Mouse (Mus musculus) induced T-regulatory cell, adult 2 months (primary cell): ENCODE measurements at regions not wholly inside any gene's neighbourhood (a gene's known extent, or its start where the extent isn't known, plus 50 kb on each side); places are given as distances from the start of the nearest gene placed in this dataset.

ENCODE experiments used
- DNase-seq: peaks from one replicate; pipeline ENCODE4 v3.0.0-alpha.2; 2012; ENCODE audit warnings: low read depth

DNA sequence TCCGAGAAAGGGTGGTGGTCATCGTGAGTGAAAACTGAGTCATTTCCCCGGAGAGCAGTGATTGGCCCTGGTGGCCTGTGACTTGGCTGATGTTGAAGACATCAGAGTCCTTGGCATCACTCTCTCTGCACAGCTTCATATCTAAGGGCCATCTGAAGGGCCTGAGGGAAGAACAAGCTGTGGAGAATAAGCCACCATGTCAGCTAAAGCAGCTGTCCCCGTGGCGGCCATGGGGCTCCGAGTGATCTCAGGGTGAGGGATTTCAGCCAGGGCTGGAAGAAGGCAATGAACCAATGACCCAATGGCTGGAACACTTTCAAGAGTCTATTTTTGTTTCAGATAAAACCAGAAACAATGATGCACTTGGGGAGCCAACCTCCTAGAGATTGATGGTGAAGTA is 62.2 kb downstream of the Ttc32 start:
- no peak for DNase-seq

DNA sequence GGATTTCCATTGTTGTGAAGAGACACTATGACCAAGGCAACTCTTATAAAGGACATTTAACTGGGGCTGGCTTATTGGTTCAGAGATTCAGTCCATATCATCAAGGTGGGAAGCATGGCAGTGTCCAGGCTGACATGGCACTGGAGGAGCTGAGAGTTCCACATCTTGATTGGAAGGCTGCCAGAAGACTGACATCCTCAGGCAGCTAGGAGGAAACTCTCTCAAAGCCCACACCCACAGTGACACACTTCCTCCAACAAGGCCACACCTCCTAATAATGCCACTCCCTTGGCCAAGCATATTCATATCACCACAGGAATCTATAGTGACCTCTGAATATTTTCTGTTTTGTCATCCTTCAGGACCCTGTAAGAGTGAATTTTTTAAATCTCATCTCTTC is 65.3 kb downstream of the Ttc32 start:
- no peak for DNase-seq

DNA sequence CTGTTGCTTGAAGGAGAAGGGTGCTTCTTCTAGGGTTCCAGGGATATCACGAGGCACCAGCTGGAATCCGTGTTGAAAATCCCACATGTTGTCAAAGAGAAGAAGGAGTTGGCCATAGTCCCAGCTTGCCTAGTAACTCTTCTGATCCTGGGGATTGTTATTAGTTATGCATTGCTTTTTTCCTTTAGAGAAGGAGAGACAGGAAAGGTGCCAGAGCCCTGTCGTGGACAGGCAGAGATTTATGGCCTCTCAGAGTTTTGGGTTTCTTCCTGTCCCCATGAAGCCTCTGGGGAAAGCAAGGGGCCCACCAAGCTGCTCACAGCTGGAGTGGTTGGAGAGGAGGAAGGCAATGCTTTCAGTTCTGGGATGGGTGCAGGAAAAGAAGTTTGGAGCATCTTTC is 76.6 kb downstream of the Ttc32 start:
- no peak for DNase-seq

DNA sequence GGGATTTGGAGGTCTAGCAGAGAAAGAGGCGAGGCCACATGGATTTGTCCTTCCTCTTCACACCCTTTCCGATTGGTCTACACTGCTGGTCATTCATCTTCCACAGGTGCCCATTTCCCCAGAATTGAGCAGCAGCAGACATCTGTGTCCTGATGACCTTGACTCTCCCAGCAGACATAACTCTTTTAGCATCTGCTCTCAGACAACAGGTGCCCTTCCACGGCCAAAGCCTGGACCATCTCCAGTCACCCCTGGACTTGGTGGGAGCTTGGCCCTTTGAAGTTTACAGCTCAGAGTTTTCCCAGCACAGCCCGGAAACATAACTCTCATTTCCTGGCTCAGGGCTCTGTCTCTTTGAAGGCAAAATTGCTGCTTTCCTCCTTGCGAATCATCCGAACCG is 80.0 kb downstream of the Ttc32 start:
- DNase-seq, result no peak

DNA sequence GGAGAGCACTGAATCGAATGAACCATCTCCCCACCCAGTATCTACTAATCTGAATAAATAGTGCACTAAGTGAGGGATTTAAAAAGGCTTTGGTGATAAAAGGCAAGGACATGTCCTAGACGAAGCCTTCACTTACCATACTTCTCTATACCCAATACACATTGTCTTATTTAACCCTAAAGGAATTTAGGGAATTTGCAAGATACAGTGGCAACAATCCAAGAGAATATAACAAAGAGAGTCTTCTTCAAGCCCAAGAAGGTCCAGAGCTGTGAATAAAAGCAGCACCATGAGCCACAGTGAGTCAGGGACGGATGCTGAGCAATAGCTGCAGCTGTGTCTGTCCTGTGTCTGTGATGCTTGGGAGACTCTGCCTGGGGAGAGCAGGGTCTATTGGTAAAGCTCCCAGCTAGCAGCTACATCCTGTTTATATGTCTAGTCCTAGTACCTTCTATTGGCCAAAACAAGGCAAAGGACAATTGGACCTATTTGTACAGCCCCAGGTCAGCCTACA is 82.4 kb downstream of the Ttc32 start:
- DNase-seq, result no peak

DNA sequence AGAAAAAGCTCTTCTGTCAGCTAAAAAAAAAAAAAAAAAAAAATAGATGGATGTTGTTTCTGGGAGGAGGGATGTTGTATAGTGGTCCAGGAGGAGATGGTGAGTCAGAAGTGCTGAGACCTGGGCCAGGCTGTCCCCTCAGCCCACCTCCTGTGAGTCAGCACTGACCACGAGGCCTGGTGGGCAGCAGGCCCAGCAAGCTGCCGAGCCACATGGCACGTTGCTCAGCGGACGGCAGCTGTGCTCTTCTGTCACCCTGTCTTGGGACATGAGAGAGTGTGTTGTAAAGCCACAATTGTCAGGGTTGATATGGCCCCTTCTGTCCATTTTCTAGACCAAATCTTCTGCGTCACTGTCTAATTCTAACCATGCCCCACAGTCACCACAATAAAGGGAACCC is 83.9 kb downstream of the Ttc32 start:
- DNase-seq, result no peak

DNA sequence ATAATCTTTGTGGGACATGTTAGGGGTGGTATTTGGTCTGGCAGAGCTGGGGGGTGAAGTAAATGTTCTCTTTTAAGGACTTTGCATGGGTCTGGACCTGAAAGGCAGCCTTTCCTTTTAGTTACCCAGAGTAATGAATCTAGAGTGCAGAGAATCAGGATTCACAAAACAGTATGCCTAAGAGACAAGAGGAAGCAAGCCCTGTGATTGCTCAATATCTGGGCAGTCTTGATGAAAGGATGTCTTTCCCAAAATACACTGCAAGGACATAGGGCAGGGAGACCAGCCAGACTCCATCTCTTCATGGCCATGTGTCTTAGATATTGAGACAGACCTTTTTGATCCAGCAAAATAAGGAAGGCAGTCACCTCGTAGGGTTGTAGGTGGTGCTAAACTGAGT is 84.3 kb downstream of the Ttc32 start:
- DNase-seq, result no peak

DNA sequence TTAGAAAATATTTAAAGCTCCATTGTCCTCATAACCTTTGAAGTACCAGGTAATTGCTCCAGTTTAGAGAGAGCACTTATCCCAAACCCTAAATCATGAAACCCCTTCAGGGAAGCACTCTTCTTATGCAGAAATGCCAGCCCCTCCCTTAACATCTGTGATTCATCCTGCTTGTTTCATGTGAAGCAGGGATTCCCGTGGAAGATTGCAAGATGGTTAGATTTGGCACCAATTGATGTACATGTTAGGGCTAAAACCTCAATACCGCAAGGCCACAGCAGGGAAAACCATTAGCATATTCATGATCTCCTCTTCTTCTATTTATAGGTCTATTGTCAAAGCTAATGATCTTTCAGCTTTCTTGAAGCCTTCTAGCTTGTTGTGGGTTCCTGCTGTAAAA is 88.8 kb downstream of the Ttc32 start:
- DNase-seq, result no peak

DNA sequence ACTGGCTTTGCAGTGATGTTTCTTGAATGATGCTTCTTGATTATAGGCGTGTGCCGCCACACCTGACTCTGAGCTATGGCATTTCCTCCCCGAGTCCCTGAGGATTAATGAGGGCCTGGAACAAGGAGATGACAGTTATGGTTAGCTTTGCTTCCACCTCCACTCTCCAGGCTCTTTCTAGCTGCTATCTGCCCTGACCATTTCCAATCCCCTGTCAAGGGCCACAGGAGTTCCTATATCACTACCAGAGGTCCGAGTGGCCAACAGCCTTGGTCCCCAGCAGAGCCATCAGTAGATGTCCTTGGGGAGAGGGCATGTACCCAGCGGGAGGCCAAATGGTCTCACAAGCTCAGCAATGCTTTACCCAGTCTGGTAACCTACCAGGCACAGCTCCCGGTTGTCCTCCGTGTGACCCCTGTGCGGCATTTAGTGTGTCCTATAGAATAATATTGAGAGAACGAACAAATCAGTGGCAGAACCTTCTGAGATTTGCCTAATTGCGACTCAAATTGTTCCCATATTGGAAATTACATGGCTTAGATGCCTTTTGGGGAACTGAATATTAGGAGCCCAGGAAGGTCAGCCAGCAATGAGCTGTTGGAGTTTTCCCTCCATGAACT is 98.2 kb downstream of the Ttc32 start:
- no peak for DNase-seq

DNA sequence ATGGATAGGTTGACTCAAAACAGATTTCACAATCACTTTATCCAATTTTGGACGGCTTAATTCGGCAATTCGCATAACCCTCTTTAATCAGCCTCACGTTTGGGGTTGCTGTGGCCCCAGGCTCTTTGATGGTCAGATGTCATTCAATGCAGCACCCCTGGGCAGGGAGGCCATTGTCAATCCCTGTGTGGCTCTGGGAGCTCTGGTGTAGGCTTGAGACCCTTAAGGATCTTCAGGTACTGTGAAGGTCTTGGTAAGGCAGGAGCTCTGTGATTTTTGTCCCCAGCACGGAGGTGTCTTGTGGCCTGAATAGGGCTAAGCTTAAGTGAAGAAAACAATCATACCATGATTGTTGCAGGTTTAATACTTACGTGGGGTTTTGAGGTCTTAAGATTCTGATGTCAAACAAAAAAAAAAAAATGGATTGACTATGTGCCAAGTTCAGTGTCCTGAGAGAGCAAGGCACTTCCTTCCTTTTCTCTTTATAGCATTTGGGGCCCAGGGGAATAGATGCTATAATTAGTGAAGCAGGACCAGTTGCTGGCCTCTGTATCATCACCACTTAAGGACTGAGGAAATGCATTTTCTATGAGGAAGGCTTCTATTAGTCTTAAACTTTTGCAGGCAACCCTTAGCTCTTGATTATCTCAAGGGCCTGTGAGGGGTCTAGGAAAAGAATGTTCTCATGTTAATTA is 98.9 kb downstream of the Ttc32 start:
- no peak for DNase-seq

DNA sequence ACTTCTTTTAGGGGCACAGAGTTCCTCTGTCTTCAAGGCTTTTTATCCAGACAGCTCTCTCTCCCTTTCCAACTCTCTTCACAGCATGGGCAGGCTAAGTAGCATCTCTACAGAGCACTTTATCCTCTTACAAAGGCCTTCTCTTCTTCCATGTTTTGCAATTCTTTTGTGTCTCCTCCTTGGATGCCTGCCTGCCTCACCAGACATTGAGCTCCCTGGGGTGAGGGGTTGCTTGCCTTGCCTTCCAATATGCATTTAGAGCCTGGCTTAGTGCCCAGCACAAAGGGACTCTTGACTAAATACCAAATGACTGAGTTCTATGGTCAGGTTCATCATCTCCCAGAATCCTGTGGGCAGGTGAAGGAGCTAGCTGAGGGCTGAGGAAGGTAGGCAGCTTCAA is 102.8 kb downstream of the Ttc32 start:
- DNase-seq, result no peak

DNA sequence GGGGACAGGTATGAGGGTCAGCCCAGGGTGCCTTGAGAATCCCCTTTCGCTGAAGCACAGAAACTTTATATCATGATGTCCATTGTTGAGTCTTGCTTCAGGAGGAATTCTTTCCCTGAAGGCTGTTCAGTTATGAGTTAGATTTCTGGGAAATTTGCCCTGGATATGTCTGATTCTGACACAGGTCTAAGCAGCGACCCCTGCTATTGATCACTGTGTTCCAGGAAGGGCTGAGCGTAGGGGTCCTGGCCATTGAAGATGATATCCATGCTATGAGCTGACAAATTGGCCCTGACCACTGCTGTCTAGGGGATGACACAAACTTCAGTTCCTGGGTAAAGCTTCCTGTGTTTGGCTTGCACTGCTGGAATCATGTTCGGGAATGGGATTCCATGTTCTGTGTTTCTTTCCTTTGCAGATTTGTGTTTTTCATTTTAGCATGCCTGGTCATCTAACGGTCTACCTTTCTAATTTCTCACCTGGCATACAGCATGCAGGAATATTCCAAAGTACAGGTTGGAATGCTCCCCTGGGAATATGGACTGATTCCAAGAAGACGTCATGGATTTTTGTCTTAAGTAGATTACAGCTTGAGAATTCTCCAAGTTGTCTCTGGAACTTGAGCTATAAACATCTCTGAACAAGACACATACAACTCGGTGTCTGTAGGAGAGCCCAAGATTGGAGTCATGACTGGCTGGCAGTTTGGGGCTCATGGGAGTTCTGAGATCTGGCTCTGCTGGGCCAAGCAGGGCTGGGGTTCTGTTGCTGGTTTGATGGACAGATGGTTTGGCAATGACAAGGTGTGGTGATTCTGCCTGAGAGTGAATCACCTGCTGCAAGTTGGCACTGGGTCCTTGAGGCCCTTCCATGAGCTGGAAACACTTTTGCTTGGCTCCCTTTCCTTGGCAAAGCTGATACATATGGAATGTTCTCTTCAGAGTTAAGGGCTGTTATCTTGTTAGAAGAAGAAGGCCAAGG is 104.4 kb downstream of the Ttc32 start:
- no peak for DNase-seq

DNA sequence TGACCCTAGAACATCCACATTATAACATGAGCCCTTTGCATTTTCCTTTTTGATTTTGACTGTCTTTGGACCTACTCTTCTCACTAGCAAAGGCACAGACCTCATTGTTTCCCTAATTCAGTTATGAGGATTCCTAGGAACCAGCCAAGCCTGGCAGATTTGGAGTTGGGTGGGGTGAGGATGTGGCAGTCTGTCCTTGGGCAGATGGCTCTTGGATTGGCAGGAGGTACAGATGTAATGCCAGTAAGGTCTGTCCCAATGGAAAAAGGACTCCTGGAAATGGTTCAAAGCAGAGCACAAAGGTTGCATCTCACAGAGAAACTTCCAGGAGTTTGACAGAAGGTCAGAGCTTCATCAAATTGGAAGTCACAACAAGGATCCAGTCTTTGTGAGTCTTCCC is 121.2 kb downstream of the Ttc32 start:
- no peak for DNase-seq

DNA sequence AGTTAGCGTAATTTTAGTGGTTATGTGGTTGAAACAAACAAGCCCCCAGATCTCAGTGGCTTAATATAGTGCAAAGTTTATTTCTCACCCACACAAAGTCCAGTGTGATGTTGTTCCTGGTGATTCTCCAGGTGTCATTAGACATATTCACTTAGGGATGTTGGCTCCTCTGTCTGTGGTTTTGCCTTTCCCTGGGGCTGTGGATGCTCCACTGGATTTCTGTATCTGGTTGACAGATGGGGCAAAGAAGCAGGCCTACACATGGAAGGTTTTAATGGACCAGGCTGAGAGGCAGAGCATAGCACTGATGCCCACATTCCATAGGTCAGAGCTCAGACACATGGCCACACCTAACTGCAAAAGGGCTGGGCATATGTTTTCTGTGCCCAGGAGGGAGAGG is 121.6 kb downstream of the Ttc32 start:
- DNase-seq, result no peak

DNA sequence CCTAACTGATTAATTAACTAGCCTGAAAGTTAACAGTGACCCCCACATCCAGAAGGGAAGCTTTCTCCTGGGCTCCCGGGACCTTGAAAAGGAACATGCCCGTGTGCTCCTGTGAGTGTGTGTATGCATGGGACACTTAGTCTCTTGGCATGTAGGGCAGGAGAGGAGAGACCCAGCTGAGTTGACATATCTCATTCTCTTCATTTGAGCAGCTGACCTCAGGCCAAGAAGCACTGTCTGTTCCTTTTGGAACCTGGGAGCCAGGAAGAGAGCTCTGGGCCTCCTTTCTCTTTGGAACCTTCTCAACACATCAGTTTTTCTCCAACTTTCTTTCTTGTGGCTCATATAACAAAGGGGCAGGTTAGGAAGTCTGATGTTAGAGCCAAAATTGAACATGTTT is 124.7 kb downstream of the Ttc32 start:
- DNase-seq, result no peak

DNA sequence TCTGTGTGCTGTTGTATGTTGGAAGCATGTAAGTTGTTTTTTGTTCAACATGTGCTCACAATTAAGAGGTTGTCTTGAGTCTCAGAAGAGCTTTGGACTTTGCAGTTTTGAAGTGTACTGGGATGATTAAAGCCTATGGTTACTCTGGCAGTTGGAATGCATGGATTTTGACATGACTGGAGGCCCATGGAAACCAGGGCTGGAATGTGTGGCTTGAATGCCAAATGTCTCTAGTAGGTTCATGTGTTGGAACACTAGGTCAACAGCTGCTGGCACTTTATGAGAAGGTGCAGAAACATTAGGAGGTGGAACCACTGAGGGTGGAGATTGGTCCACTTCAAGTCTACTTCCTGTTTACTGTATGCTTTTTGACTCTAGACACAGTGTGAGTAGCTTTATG is 127.0 kb downstream of the Ttc32 start:
- DNase-seq, result no peak

DNA sequence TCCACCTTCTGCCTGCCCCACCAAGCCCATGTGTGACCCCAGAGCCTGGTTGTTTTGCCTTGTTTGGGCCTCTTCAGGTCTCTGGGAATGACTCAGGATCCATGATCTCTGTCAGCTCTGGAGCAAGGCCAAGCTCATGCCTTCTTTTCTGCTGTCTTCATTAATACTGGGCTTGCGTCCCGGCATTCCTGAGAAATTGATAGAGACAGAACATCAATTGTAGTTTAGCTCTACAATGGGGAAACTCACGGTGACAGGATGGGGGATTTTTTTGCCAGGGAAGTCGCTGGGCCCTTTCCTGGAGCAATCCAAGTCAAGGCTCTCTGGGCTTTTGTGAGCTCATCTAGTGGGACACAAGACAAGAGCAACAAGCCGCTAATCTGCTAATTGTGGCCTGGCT is 129.0 kb downstream of the Ttc32 start:
- no peak for DNase-seq

DNA sequence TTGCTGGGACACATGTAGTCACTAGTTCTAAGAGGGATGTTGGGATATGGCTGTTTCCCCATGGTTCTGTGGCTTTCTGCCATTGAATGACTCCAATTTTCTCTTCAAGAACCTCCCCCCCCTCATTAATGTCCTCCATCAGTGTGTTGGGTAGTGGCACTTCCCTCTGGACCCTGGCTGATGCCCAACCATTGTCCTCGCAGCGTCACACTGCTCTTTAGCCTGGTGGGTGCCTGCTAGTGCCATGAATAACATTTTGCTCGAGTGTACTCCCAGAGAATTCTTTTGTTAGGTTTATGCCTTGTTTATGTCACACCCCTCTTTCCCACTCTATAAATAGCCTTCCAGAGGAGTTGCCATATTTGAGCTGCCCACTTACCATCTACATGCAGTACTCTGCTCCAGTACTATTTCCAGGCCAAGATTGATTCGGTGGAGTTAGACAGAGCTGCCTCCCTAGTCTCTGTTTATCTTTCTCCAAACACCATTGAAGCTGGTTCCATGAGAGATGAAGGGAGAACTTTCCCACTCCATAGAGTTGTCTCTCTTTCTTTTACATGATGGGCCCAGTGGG is 135.7 kb downstream of the Ttc32 start:
- no peak for DNase-seq

DNA sequence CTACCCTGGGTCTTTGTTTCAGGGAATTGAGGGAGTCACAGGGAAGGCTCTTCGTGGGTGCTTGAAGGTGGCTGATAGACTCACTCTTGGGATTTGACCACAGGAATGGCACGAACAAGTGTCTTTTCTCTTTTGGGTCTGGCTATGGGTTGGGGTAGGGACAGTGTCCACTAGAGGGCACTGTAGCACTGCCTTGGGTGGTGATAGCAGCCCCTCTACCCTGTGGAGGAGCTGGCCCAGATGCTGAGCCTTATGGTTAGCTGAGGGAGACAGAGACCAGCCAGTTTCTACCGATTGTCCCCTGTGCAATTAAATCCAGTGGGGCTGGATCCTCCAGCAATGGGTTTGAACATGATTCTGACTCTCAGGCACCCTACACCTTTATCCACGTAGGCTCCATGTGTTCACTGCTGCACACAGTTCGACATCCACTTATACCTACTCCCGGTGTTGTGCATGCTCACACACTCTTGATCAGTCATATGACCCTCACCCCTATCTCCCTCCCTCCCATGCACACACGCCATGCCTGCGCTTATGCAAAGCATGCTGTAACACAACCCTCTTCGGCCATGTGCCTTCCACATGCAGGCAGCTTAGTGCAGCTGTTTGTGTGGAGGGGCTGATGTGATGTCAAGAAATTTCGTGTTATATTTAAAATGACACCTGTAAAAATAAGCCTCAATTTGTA is 136.6 kb downstream of the Ttc32 start:
- DNase-seq, result peak; percentile 5

DNA sequence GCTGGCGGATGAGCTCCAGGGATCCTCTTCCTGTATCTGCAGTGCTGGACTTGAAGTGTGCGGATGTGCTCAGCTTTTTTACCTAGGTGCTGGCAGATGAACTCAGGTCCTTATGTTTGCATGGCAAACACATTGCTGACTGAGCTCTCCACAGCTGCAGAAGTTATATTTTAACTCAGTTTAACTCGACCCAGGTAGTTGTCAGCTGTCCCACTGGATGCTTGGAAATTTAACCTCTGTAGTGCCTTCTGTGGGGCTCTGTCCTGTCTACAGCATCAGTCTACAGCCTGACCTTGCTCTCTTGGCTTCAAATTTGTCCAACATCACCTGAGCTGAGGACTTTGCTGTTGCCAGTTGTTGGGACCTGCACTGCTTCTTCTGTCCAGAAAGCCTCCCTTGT is 139.2 kb downstream of the Ttc32 start:
- no peak for DNase-seq

DNA sequence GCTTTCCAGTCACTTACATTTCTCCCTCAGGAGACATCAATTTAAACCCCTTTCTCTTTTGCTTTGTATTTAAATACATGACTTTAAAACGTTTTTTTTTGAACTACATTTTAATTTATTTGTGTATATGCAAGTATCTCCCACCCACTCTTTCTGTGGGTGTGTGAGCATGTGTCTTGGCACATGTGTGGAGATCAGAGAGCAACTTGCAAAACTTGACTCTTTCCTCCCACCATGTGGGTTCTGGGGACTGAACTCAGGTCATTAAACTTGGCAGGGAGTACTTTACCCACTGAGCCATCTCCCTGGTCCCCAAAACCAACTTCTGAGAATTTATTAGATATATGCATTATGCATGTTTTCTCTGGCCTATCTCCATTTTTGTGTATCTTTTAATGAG is 143.9 kb downstream of the Ttc32 start:
- no peak for DNase-seq

DNA sequence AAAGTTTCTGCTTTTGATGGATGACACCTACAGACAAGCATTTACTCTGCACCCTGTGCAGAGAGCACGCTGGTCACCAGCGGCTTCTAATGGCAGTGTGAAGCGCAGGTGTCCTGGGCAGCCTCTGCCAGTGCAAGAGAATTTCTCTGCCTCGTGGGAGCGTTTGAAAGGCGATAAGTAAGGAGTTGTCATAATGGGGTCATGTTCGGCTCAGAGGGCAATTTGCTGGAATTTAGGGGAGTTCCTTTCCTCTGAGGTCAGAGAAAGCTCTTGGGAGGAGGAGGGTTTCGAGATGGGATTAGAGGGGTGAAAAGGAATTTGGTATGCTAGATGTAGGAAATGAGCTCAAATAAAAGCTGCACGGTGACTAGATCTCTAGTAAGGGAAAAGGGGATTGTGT is 144.5 kb downstream of the Ttc32 start:
- DNase-seq, result no peak
